Mouse (Mus musculus): Measurements from ENCODE around the gene Slc25a26.

GRCm38 (mm10) chr6:94547239-94547638 is 47.1 kb downstream of the Slc25a26 start:
- TF ChIP-seq POLR2A (IDR thresholded peaks at IDR 0.05; ENCODE audit: control insufficient read depth, low read depth, low read length): no peak
- TF ChIP-seq CTCF (IDR thresholded peaks at IDR 0.05; ENCODE audit: control insufficient read depth, insufficient read depth, insufficient replicate concordance, low read depth, low read length): no peak

Measured in testis, adult 2 months (tissue).